Mouse (Mus musculus): ENCODE data around the gene Usp25. TPM values are rescaled to one million over a fixed set of nuclear protein-coding genes. Genes with fewer than 3 reads are reported as not detected.

Usp25 gene
- polyA plus RNA-seq, 1 experiment from 2014 or later: 22.9 TPM

DNA sequence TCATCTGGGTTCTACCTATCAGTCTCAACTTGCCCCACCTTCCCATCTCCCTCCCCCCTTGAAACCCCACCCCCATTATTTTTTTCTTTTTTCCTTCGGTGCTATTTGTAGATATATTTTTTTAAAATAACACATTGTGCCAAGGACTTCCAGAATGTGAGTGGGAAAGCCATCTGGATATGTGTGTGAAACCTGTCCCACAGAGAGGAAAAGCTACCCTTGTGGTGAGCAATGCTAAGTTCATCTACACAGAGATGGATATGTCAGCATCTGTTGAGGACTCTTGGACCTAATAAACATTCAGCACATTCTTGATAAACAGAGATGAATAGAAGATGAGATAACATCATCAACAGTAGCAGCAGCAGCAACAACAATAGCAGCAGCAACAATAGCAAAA, 138.8 kb downstream of the Usp25 start:
- H3K4me1 ChIP-seq (replicated peaks): no peaks in the 10 kb centered on the region
- H3K4me3 ChIP-seq (replicated peaks): no peak overlapping the region
- H3K27me3 ChIP-seq: no peaks in the 10 kb centered on the region
- H3K9ac ChIP-seq (replicated peaks): no peak overlapping the region
- H3K27ac ChIP-seq: no peak overlapping the region
- H3K9me3 ChIP-seq: no peaks in the 10 kb centered on the region
- 91% methylated on average over 1 of the region's 1 CpGs for WGBS
- ATAC-seq (ENCODE audit: insufficient number of reproducible peaks, insufficient read depth, low FRiP score, low TSS enrichment, low read depth): no peak
- no peak overlapping the region for H3K4me2 ChIP-seq
- no peaks in the 10 kb centered on the region for H3K36me3 ChIP-seq

DNA sequence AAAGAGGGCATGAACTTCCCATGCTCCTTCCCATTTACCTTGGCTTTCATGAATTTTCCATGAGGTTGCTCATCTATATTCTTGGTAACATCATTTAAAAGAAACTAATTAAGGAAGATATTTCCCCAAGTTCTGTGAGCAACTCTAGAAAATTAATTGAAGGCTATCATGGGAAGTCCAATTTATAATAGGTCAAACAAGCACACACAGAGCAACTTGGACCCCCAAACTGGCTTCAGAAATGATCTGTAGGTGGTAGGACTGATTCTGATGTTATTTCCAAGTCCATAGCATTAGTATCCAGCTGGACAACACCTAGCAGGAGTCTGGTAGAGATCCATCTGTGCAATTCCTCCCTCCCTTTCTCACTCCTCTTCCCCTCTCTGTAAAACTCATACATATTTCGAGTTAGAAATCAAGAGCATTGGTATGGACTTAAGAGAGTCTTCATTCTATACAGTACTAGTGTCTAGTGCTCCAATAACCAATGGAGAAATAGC, 139.8 kb downstream of the Usp25 start:
- H3K9me3 ChIP-seq: no peaks in the 10 kb centered on the region
- ATAC-seq (ENCODE audit: insufficient number of reproducible peaks, insufficient read depth, low FRiP score, low TSS enrichment, low read depth): no peak
- no peak overlapping the region for H3K9ac ChIP-seq (replicated peaks)
- no peaks in the 10 kb centered on the region for H3K36me3 ChIP-seq
- H3K27me3 ChIP-seq: no peaks in the 10 kb centered on the region
- H3K4me3 ChIP-seq (replicated peaks): no peak overlapping the region
- no peaks in the 10 kb centered on the region for H3K4me1 ChIP-seq (replicated peaks)
- H3K27ac ChIP-seq: no peak overlapping the region
- 72% methylated on average over 1 of the region's 1 CpGs for WGBS
- no peak overlapping the region for H3K4me2 ChIP-seq

DNA sequence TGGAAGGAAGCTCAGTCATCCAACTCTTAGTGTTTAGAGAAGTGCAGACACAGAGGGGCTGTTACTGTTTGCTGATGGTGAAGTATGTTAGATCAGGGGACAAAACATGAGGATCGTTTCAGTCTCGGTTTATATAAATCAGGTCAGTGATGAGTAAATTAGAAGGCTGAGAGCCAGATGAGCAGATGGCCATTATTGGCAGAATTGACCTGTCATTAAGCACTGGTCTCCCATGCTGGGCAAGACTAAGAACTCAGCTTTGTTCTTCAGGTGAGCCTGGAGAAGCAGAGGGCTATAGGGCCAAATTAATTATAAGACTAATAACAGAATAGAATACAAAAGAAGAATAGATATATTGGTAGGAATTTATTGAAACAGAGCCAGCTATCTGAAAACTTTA, 140.3 kb downstream of the Usp25 start:
- no peak overlapping the region for H3K27ac ChIP-seq
- no peak overlapping the region for H3K4me2 ChIP-seq
- H3K9me3 ChIP-seq: no peaks in the 10 kb centered on the region
- H3K9ac ChIP-seq (replicated peaks): no peak overlapping the region
- no peak for ATAC-seq (ENCODE audit: insufficient number of reproducible peaks, insufficient read depth, low FRiP score, low TSS enrichment, low read depth)
- no peaks in the 10 kb centered on the region for H3K36me3 ChIP-seq
- 86% methylated on average over 2 of the region's 2 CpGs for WGBS
- no peaks in the 10 kb centered on the region for H3K4me1 ChIP-seq (replicated peaks)
- H3K4me3 ChIP-seq (replicated peaks): no peak overlapping the region
- no peaks in the 10 kb centered on the region for H3K27me3 ChIP-seq

DNA sequence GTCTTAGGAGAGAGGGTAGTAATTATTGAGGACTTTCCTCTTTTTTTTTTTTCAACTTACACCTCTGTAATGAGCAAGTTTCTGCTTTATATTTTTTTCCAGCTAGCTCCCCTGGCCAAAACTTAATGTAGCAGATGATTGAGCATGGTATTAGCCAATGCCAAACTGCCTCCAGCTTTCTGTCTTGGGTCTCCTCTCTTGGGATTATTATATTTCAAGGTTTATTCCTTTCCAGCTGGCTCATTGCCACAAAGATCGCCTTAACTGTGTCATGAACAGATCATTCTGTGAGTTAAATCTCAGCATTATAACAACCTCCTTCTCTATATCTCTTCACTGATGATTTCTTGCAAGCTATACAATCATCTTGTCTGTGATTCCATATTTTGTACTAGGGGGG, 141.3 kb downstream of the Usp25 start:
- no peak overlapping the region for H3K27ac ChIP-seq
- H3K4me1 ChIP-seq (replicated peaks): no peaks in the 10 kb centered on the region
- H3K4me2 ChIP-seq: no peak overlapping the region
- 92% methylated on average over 1 of the region's 1 CpGs for WGBS
- no peaks in the 10 kb centered on the region for H3K9me3 ChIP-seq
- no peak for ATAC-seq (ENCODE audit: insufficient number of reproducible peaks, insufficient read depth, low FRiP score, low TSS enrichment, low read depth)
- no peaks in the 10 kb centered on the region for H3K27me3 ChIP-seq
- no peak overlapping the region for H3K9ac ChIP-seq (replicated peaks)
- no peaks in the 10 kb centered on the region for H3K36me3 ChIP-seq
- no peak overlapping the region for H3K4me3 ChIP-seq (replicated peaks)

All from limb, embryonic 12.5 days (tissue).